Mouse (Mus musculus) limb, embryonic 14.5 days (tissue): Measurements from ENCODE around the gene Ftsj3. TPM values are rescaled to one million over a fixed set of nuclear protein-coding genes. Genes with fewer than 3 reads are reported as not detected.
"Not testable (repeated sequence)": the region's sequence is repeated elsewhere in the genome, so short reads cannot be mapped to it uniquely, and the experiment has no call there.

Source experiments
- ATAC-seq: fragments of 200-750 bp; cut with Nextera tagmentation; 2 replicates; pipeline ENCODE4 v1.8.0; 2017; ENCODE audit warnings: low read depth, moderate number of reproducible peaks, moderate TSS enrichment; ENCODE audit not compliant: low FRiP score
- DNase-seq: peaks from one replicate; pipeline ENCODE4 v3.0.0-alpha.2; 2015; ENCODE audit warnings: low spot score
- H3K27ac ChIP-seq: fragments of 300-500 bp; sonication (generic); replicated peaks from 2 replicates; pipeline ENCODE4 v1.5.1; 2014; ENCODE audit warnings: low read depth, mild to moderate bottlenecking, low read length, moderate library complexity, mixed read lengths
- H3K27me3 ChIP-seq: fragments of 300-500 bp; sonication (generic); 2 replicates; pipeline ENCODE4 v1.6.1; 2014; ENCODE audit warnings: low read length, mixed read lengths; ENCODE audit not compliant: control insufficient read depth, insufficient read depth
- H3K36me3 ChIP-seq: fragments of 300-500 bp; sonication (generic); 2 replicates; pipeline ENCODE4 v1.6.1; 2014; ENCODE audit warnings: mild to moderate bottlenecking, low read length, moderate library complexity, mixed read lengths; ENCODE audit not compliant: control insufficient read depth, insufficient read depth
- H3K4me1 ChIP-seq: fragments of 300-500 bp; sonication (generic); 2 replicates; pipeline ENCODE4 v1.6.1; 2014; ENCODE audit warnings: antibody characterized with exemption, low read length, mixed read lengths; ENCODE audit not compliant: control insufficient read depth, insufficient read depth
- H3K4me2 ChIP-seq: fragments of 300-500 bp; sonication (generic); replicated peaks from 2 replicates; pipeline ENCODE4 v1.6.1; 2014; ENCODE audit warnings: low read depth, mild to moderate bottlenecking, low read length, moderate library complexity; ENCODE audit not compliant: severe bottlenecking
- H3K4me3 ChIP-seq: fragments of 300-500 bp; sonication (generic); replicated peaks from 2 replicates; pipeline ENCODE4 v1.5.1; 2014; ENCODE audit warnings: low read length
- H3K9ac ChIP-seq: fragments of 300-500 bp; sonication (generic); 2 replicates; pipeline ENCODE4 v1.6.1; 2014; ENCODE audit warnings: mild to moderate bottlenecking, low read depth, low read length, moderate library complexity; ENCODE audit not compliant: severe bottlenecking
- H3K9me3 ChIP-seq: fragments of 300-500 bp; sonication (generic); 2 replicates; pipeline ENCODE4 v1.6.1; 2016; ENCODE audit warnings: low read length; ENCODE audit not compliant: control insufficient read depth
- POLR2A ChIP-seq: fragments of 200-500 bp; IDR thresholded peaks from 2 replicates; pipeline ENCODE4 v1.8.0; 2012; ENCODE audit warnings: inconsistent platforms, mild to moderate bottlenecking, moderate library complexity, borderline replicate concordance; ENCODE audit not compliant: insufficient read depth, insufficient read length; ENCODE audit errors: extremely low read depth
- WGBS: fragments of 180-500 bp; shearing (Covaris S2); extraction: QIAGEN DNeasy Blood & Tissue Kit; methylation state at CpG from one replicate; pipeline ENCODE4 v1.1.7; 2014; 5-methylcytosine and 5-hydroxymethylcytosine counted together
- polyA plus RNA-seq, 2 experiments: library from polyadenylated mRNA; depleted of rRNA in 1 of 2; stranded (reverse) in 1 of 2; unstranded in 1 of 2; fragments of >200 nt; fragmentation: Nextera tagmentation in 1 of 2; extraction: Ambion mirVana in 1 of 2; gene quantifications; 2 replicates each; pipeline versions ENCODE4 v1.2.1 to v1.2.3; 2012 to 2014

Ftsj3 gene
- polyA plus RNA-seq, 2 experiments: 43.8 to 54.6 TPM

DNA sequence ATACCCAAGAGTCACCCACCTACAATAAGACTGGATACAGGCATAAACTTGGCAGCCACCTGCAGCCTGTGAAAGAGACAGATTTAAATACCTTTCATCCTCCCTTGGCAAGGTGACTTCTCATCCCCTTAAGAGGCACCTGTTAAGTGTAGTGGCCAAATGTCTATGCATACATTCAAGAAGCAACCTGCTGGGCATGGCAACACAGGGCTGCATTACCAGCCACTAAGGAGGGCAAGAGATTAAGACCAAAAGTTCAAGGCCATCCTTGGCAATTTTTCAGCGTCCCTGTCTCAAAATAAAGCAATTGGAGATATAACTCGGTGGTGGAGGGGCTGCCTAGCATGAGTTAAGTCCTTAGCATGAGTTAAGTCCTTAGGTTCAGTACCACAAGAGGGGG is 1.1 kb downstream of the Ftsj3 start:
- WGBS: 12% methylated on average over 2 of the region's 2 CpGs
- Histone ChIP-seq H3K4me1 (peaks cover 16% of the 10 kb centered on the region), H3K27me3 (no peaks in the 10 kb centered on the region), H3K36me3 (peaks cover 62% of the 10 kb centered on the region), H3K9ac (peak overlapping the region; percentile 80), H3K4me2 (peak overlapping the region; percentile 95), H3K27ac (no peak overlapping the region), H3K9me3 (no peaks in the 10 kb centered on the region), H3K4me3 (peak overlapping the region; percentile 89)
- DNase-seq: no peak
- no peak for ATAC-seq
- TF ChIP-seq POLR2A: no peak

GRCm38 (mm10) chr11:106249326-106249725 is 6.6 kb downstream of the Ftsj3 start:
- Histone ChIP-seq H3K4me2 (no peak overlapping the region), H3K27ac (no peak overlapping the region), H3K36me3 (peaks cover 97% of the 10 kb centered on the region), H3K9me3 (peaks cover 6% of the 10 kb centered on the region), H3K9ac (no peak overlapping the region), H3K27me3 (no peaks in the 10 kb centered on the region), H3K4me1 (no peaks in the 10 kb centered on the region), H3K4me3 (no peak overlapping the region)
- DNase-seq (no peak), ATAC-seq (no peak)
- TF ChIP-seq POLR2A: no peak
- 87% methylated on average over 7 of the region's 7 CpGs for WGBS

GRCm38 (mm10) chr11:106246834-106247233 is 9.0 kb downstream of the Ftsj3 start:
- ATAC-seq: no peak
- no peak overlapping the region for H3K27ac ChIP-seq
- H3K36me3 ChIP-seq: peaks cover 99% of the 10 kb centered on the region
- peaks cover 6% of the 10 kb centered on the region for H3K9me3 ChIP-seq
- no peak overlapping the region for H3K4me3 ChIP-seq
- WGBS: 97% methylated on average over 1 of the region's 1 CpGs
- no peak overlapping the region for H3K9ac ChIP-seq
- H3K27me3 ChIP-seq: no peaks in the 10 kb centered on the region
- no peak for DNase-seq
- no peaks in the 10 kb centered on the region for H3K4me1 ChIP-seq
- TF ChIP-seq POLR2A: no peak
- H3K4me2 ChIP-seq: no peak overlapping the region

DNA sequence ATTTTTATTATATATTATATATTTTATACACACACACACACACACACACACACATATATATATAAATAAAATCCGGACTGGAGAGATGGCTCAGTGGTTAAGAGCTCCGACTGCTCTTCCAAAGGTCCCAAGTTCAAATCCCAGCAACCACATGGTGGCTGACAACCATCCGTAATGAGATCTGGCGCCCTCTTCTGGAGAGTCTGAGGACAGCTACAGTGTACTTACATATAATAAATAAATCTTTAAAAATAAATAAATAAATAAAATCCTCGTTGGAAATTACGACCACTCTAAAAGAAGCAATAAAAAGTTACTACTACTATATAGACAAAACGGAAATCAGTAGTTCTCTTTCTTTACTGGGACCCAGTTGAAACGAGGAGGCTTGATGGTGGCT is 21.9 kb downstream of the Ftsj3 start:
- peaks cover 84% of the 10 kb centered on the region for H3K36me3 ChIP-seq
- WGBS: 65% methylated on average over 8 of the region's 8 CpGs

GRCm38 (mm10) chr11:106220603-106221002 is 35.3 kb downstream of the Ftsj3 start:
- no peaks in the 10 kb centered on the region for H3K27me3 ChIP-seq
- TF ChIP-seq POLR2A: no peak
- H3K4me2 ChIP-seq: no peak overlapping the region
- H3K9me3 ChIP-seq: no peaks in the 10 kb centered on the region
- no peak overlapping the region for H3K27ac ChIP-seq
- no peak overlapping the region for H3K9ac ChIP-seq
- H3K4me1 ChIP-seq: peaks cover 10% of the 10 kb centered on the region
- ATAC-seq (no peak), DNase-seq (no peak)
- peaks cover 23% of the 10 kb centered on the region for H3K36me3 ChIP-seq
- WGBS: 89% methylated on average over 3 of the region's 3 CpGs
- H3K4me3 ChIP-seq: no peak overlapping the region

More for the DNA sequence above, 21.9 kb downstream of the Ftsj3 start:
- not testable (repeated sequence) for H3K27me3 ChIP-seq, DNase-seq, H3K4me3 ChIP-seq, H3K4me1 ChIP-seq, H3K9me3 ChIP-seq, H3K4me2 ChIP-seq, H3K9ac ChIP-seq, H3K27ac ChIP-seq, ATAC-seq
